Mouse (Mus musculus): ENCODE data around the gene Fkbp1b.
A peak's percentile ranks its signal among the peaks of the same experiment; 100 is the strongest.
"Not testable (repeated sequence)": the region's sequence is repeated elsewhere in the genome, so short reads cannot be mapped to it uniquely, and the experiment has no call there.

Gene Fkbp1b

GRCm38 (mm10) chr12:4841392-4841887 lies at the start of gene Fkbp1b:
Gene Fkbp1b, minus strand, starts transcription at chr12:4841591.
- peak; percentile 39 for DNase-seq

GRCm38 (mm10) chr12:4889891-4890290 lies 48.5 kb upstream of the Fkbp1b start:
- DNase-seq: no peak

GRCm38 (mm10) chr12:4889251-4889650 lies 47.9 kb upstream of the Fkbp1b start:
- DNase-seq: no peak

GRCm38 (mm10) chr12:4888739-4889138 lies 47.3 kb upstream of the Fkbp1b start:
- DNase-seq: no peak

- not testable (repeated sequence) for DNase-seq
Observed at GRCm38 (mm10) chr12:4886581-4886980, 45.2 kb upstream of the Fkbp1b start.

GRCm38 (mm10) chr12:4885062-4885461 lies 43.7 kb upstream of the Fkbp1b start:
- no peak for DNase-seq

GRCm38 (mm10) chr12:4882086-4882485 lies 40.7 kb upstream of the Fkbp1b start:
- DNase-seq: no peak

GRCm38 (mm10) chr12:4879048-4879447 lies 37.7 kb upstream of the Fkbp1b start:
- no peak for DNase-seq

GRCm38 (mm10) chr12:4878296-4878783 lies 36.9 kb upstream of the Fkbp1b start:
- DNase-seq: no peak

- no peak for DNase-seq
Observed at GRCm38 (mm10) chr12:4875623-4876022, 34.2 kb upstream of the Fkbp1b start.

GRCm38 (mm10) chr12:4874161-4874927 lies 33.0 kb upstream of the Fkbp1b start, which contains the start of gene Mfsd2b:
Gene Mfsd2b, minus strand, starts transcription at chr12:4874359.
- DNase-seq: peak; percentile 23

GRCm38 (mm10) chr12:4873531-4873930 lies 32.1 kb upstream of the Fkbp1b start:
- no peak for DNase-seq

GRCm38 (mm10) chr12:4872983-4873477 lies 31.6 kb upstream of the Fkbp1b start:
- DNase-seq: no peak

- DNase-seq: no peak
Observed at GRCm38 (mm10) chr12:4872273-4872672, 30.9 kb upstream of the Fkbp1b start.

GRCm38 (mm10) chr12:4871260-4871659 lies 29.9 kb upstream of the Fkbp1b start:
- DNase-seq: no peak

GRCm38 (mm10) chr12:4868924-4869323 lies 27.5 kb upstream of the Fkbp1b start:
- no peak for DNase-seq

GRCm38 (mm10) chr12:4864338-4864690 lies 22.9 kb upstream of the Fkbp1b start:
- DNase-seq: peak; percentile 66

GRCm38 (mm10) chr12:4863654-4864337 lies 22.4 kb upstream of the Fkbp1b start:
- no peak for DNase-seq

- DNase-seq: no peak
Observed at GRCm38 (mm10) chr12:4862672-4863071, 21.3 kb upstream of the Fkbp1b start.

GRCm38 (mm10) chr12:4859241-4859914 lies 18.0 kb upstream of the Fkbp1b start:
- DNase-seq: no peak

- no peak for DNase-seq
Observed at GRCm38 (mm10) chr12:4856834-4857233, 15.4 kb upstream of the Fkbp1b start.

GRCm38 (mm10) chr12:4856160-4856559 lies 14.8 kb upstream of the Fkbp1b start:
- DNase-seq: no peak

- no peak for DNase-seq
Observed at GRCm38 (mm10) chr12:4843741-4844140, 2.4 kb upstream of the Fkbp1b start.

All from layer of hippocampus, adult 9-11 months (tissue).